In the genomic region with DNA sequence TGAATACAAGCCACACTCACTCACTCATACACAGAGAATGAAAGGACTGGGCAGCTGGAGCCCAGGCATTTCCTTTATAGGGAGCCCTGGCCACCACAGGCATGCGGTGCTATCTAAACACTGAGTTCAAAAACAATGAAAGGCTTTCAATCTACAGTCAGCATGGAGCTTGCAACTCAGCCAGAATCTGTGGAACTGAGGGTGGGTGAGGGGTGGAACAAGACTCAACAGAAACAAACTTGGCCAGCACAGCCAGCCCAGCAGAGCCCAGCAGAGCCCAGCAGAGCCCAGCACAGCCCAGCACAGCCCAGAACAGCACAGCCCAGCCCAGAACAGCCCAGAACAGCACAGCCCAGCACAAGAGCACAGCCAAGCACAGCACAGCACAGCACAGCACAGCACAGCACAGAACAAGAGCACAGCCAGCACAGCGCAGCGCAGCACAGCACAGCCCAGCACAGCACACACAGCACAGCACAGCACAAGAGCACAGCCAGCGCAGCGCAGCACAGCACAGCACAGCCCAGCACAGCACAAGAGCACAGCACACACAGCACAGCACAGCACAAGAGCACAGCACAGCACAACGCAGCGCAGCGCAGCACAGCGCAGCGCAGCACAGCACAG, we compare ENCODE assay signal across 8 mouse cellular contexts. TPM values are rescaled to one million over a fixed set of nuclear protein-coding genes. Genes with fewer than 3 reads are reported as not detected.
DNase-seq lines count a peak whose midpoint lies in the region; ATAC-seq and TF ChIP-seq lines count a peak whose summit lies in the region.

No protein-coding gene starts in this region.

- H3K4me1 ChIP-seq in CH12.LX (ENCODE audit: control insufficient read depth in 1 of 2, insufficient read depth in 2 of 2): peaks cover 3% of the 10 kb centered on the region in 2 experiments; a peak in 2 of 4 replicates
- H3K4me1 ChIP-seq in embryonic fibroblast, embryonic 13.5 days (ENCODE audit: control insufficient read depth, insufficient read depth, low read length): peaks cover 10% of the 10 kb centered on the region; the same call in 1 of the 2 replicates
- H3K4me1 ChIP-seq in midbrain, embryonic 11.5 days (ENCODE audit: control insufficient read depth, insufficient read depth, low read length): no peaks in the 10 kb centered on the region

- TF ChIP-seq POLR2A in CH12.LX (IDR thresholded peaks at IDR 0.05; ENCODE audit: low read depth, low read length): no peak
- no peak for TF ChIP-seq POLR2A in embryonic fibroblast, embryonic 13.5 days (IDR thresholded peaks at IDR 0.05; ENCODE audit: low read depth, low read length)

- peak; percentile 81 for DNase-seq in 3134 (ENCODE audit: extremely low read depth, insufficient read length, low spot score)
- DNase-seq in CH12.LX (ENCODE audit: extremely low read depth): no peak
- DNase-seq in layer of hippocampus, adult 2 months (ENCODE audit: low spot score in 2 of 2): peak; percentile 31 to 56
- DNase-seq in midbrain, embryonic 11.5 days (ENCODE audit: low spot score, missing footprints): no peak
- DNase-seq in urinary bladder, postnatal 14 days (ENCODE audit: low spot score): no peak
- DNase-seq in spleen, postnatal 14 days (ENCODE audit: low spot score in 2 of 2): no peak
- no peak for DNase-seq in adrenal gland, postnatal 4 days (ENCODE audit: low spot score in 2 of 2)

- H3K79me2 ChIP-seq in CH12.LX (replicated peaks; ENCODE audit: control insufficient read depth, extremely low read depth, insufficient read depth, poor library complexity, severe bottlenecking): no peaks in the 10 kb centered on the region

- no peaks in the 10 kb centered on the region for H3K27me3 ChIP-seq in CH12.LX (replicated peaks)
- H3K27me3 ChIP-seq in midbrain, embryonic 11.5 days (ENCODE audit: control insufficient read depth, insufficient read depth, low read length): no peaks in the 10 kb centered on the region

- TF ChIP-seq CTCF in CH12.LX (conservative IDR thresholded peaks at IDR 0.05 in 1 of 2, IDR thresholded peaks at IDR 0.05 in 1 of 2; ENCODE audit: low read depth in 2 of 2, low read length in 2 of 2): no peak
- 0 out of 2 replicates have a peak, but pooled peaks have one; percentile 0 for TF ChIP-seq CTCF in embryonic fibroblast, embryonic 13.5 days (IDR thresholded peaks at IDR 0.05; ENCODE audit: borderline replicate concordance, insufficient read depth, low read length)
- no peak for TF ChIP-seq CTCF in layer of hippocampus, adult 2 months (conservative IDR thresholded peaks at IDR 0.05)

- TF ChIP-seq EP300 in CH12.LX (IDR thresholded peaks at IDR 0.05; ENCODE audit: low read length): no peak

- peaks cover 46 to 79% of the 10 kb centered on the region in 2 experiments for H3K36me3 ChIP-seq in CH12.LX (replicated peaks in 1 of 2; ENCODE audit: control insufficient read depth in 1 of 2, insufficient read depth in 1 of 2, low read length in 1 of 2)
- H3K36me3 ChIP-seq in midbrain, embryonic 11.5 days (ENCODE audit: control insufficient read depth, insufficient read depth, low read length): 0 out of 2 replicates have a peak, but pooled peaks cover 5% of the 10 kb centered on the region

- H3K9me3 ChIP-seq in CH12.LX (replicated peaks; ENCODE audit: low read length): peaks cover 3% of the 10 kb centered on the region
- H3K9me3 ChIP-seq in midbrain, embryonic 11.5 days (ENCODE audit: control insufficient read depth, low read length): no peaks in the 10 kb centered on the region

- WGBS in midbrain, embryonic 11.5 days: 90% methylated on average over 10 of the region's 10 CpGs

- in situ Hi-C loops in CH12.LX (cut with MboI; ENCODE audit: low pct_ligation_motif_present, low pct_unique_long_range_greater_than_20kb, low sequenced_read_pairs): loop anchor here (5.0 kb wide), 1 partner anchor 183 kb away; no protein-coding TSS in a partner anchor

- H3K27ac ChIP-seq in CH12.LX (ENCODE audit: insufficient read depth, low read depth): peak overlapping the region; percentile 4; the same call in 1 of the 2 replicates
- H3K27ac ChIP-seq in embryonic fibroblast, embryonic 13.5 days (ENCODE audit: insufficient read depth, low read length): peak overlapping the region; percentile 65
- peak overlapping the region; percentile 76 for H3K27ac ChIP-seq in layer of hippocampus, adult 2 months
- no peak overlapping the region for H3K27ac ChIP-seq in midbrain, embryonic 11.5 days (ENCODE audit: low read depth, low read length)

- dilution Hi-C loops in CH12.LX (cut with MboI; ENCODE audit: extremely low pct_ligation_motif_present, extremely low pct_unique_long_range_greater_than_20kb, low sequenced_read_pairs): no loop called here

- no peak overlapping the region for H3K4me2 ChIP-seq in CH12.LX (ENCODE audit: insufficient read depth, low read depth, poor library complexity, severe bottlenecking)
- H3K4me2 ChIP-seq in midbrain, embryonic 11.5 days: no peak overlapping the region

- H3K4me3 ChIP-seq in CH12.LX (replicated peaks in 1 of 3; ENCODE audit: low read depth in 2 of 3, low read length in 2 of 3, poor library complexity in 1 of 3): no peak overlapping the region
- no peak overlapping the region for H3K4me3 ChIP-seq in embryonic fibroblast, embryonic 13.5 days (ENCODE audit: insufficient read depth, low read length)
- H3K4me3 ChIP-seq in layer of hippocampus, adult 2 months: no peak overlapping the region
- no peak overlapping the region for H3K4me3 ChIP-seq in midbrain, embryonic 11.5 days (ENCODE audit: low read depth, low read length)

- peak; percentile 40; the same call in 1 of the 2 replicates for ATAC-seq in midbrain, embryonic 11.5 days (ENCODE audit: low FRiP score)

- H3K9ac ChIP-seq in CH12.LX (ENCODE audit: insufficient read depth, low read depth): no peak overlapping the region
- H3K9ac ChIP-seq in midbrain, embryonic 11.5 days (ENCODE audit: low read length): no peak overlapping the region

- TF ChIP-seq RAD21 in CH12.LX (IDR thresholded peaks at IDR 0.05; ENCODE audit: low read depth, low read length): no peak

TF ChIP-seq in CH12.LX, 34 proteins besides CTCF, POLR2A, EP300 and RAD21:
- TF ChIP-seq TBP (conservative IDR thresholded peaks at IDR 0.05; ENCODE audit: low read depth, low read length) (no peak), GABPA (IDR thresholded peaks at IDR 0.05; ENCODE audit: insufficient replicate concordance, low read depth, low read length) (no peak), TCF12 (IDR thresholded peaks at IDR 0.05; ENCODE audit: low read depth, low read length) (no peak), ZMIZ1 (IDR thresholded peaks at IDR 0.05; ENCODE audit: low read depth, low read length) (no peak), ETS1 (conservative IDR thresholded peaks at IDR 0.05; ENCODE audit: low read depth, low read length) (no peak), UBTF (IDR thresholded peaks at IDR 0.05; ENCODE audit: low read depth, low read length) (no peak), USF1 (IDR thresholded peaks at IDR 0.05; ENCODE audit: low read depth, low read length) (no peak), POLR2AphosphoS2 (IDR thresholded peaks at IDR 0.05; ENCODE audit: low read depth, low read length) (no peak), HCFC1 (IDR thresholded peaks at IDR 0.05; ENCODE audit: low read depth, low read length) (no peak), NELFE (IDR thresholded peaks at IDR 0.05; ENCODE audit: low read depth, low read length) (no peak), MAFK (IDR thresholded peaks at IDR 0.05; ENCODE audit: insufficient replicate concordance, low read length) (no peak), IRF4 (IDR thresholded peaks at IDR 0.05; ENCODE audit: low read depth, low read length) (no peak), MXI1 (IDR thresholded peaks at IDR 0.05; ENCODE audit: low read depth, low read length) (no peak), ZKSCAN1 (IDR thresholded peaks at IDR 0.05; ENCODE audit: borderline replicate concordance, low read depth, low read length) (no peak), SIN3A (IDR thresholded peaks at IDR 0.05; ENCODE audit: low read length) (no peak), ZC3H11A (IDR thresholded peaks at IDR 0.05; ENCODE audit: low read depth, low read length) (no peak), BHLHE40 (IDR thresholded peaks at IDR 0.05; ENCODE audit: low read depth, low read length) (no peak), MAZ (IDR thresholded peaks at IDR 0.05; ENCODE audit: low read depth, low read length) (no peak), RCOR1 (conservative IDR thresholded peaks at IDR 0.05; ENCODE audit: low read depth, low read length) (no peak), KAT2A (IDR thresholded peaks at IDR 0.05; ENCODE audit: insufficient replicate concordance, low read length) (no peak)

RNA-seq across cellular contexts. Expression of a gene that starts 56.5 kb away (rescaled TPM):
- total RNA-seq in CH12.LX (2012; rRNA removed): 11.0 and 13.0 TPM in 2 replicates
- 8.2 and 9.2 TPM in 2 replicates for total RNA-seq in CH12.LX (2014; rRNA removed)
- polyA plus RNA-seq in CH12.LX (2012; ENCODE audit: insufficient read length, low read depth): 13.2 and 15.2 TPM in 2 replicates
- polyA plus RNA-seq in embryonic fibroblast, embryonic 13.5 days (2011; ENCODE audit: insufficient read length, low read depth, missing spikeins): 34.5 and 45.0 TPM in 2 replicates
- 10 to 100 TPM; 74.7 to 75.4 TPM for total RNA-seq in layer of hippocampus, adult 2 months (2021)
- 12.9 and 13.5 TPM in 2 replicates for polyA plus RNA-seq in midbrain, embryonic 11.5 days (2014; fragmentation: Nextera tagmentation; extraction: Ambion mirVana)
- total RNA-seq in adrenal gland, postnatal 4 days (2021): 10 to 100 TPM; 47.7 to 48.6 TPM

Comparison
In these comparisons a context has a peak if more than half of its experiments do, and no peak if none do; other contexts are left out.
1. DNase-seq: peak in 3134 (single experiment) and layer of hippocampus, adult 2 months (2 of 2); none in CH12.LX (single experiment), midbrain, embryonic 11.5 days (single experiment), urinary bladder, postnatal 14 days (single experiment), spleen, postnatal 14 days (0 of 2) and adrenal gland, postnatal 4 days (0 of 2).